Mouse (Mus musculus): ENCODE measurements around the gene Wfdc18.
A peak's percentile ranks its signal among the peaks of the same experiment; 100 is the strongest.

Gene Wfdc18

GRCm38 (mm10) chr11:83708715-83709114, at the start of gene Wfdc18:
Gene Wfdc18 (plus strand): TSS chr11:83709015.
- no peak for DNase-seq

- no peak for DNase-seq
Measured at GRCm38 (mm10) chr11:83662204-83662603, 46.6 kb upstream of the Wfdc18 start, which contains the start of gene Ccl4. Gene Ccl4 (plus strand): TSS chr11:83662584.

- no peak for DNase-seq
Measured at GRCm38 (mm10) chr11:83663532-83663931, 45.3 kb upstream of the Wfdc18 start.

GRCm38 (mm10) chr11:83671743-83672142, 37.1 kb upstream of the Wfdc18 start:
- DNase-seq, result no peak

GRCm38 (mm10) chr11:83675665-83676064, 33.1 kb upstream of the Wfdc18 start:
- no peak for DNase-seq

GRCm38 (mm10) chr11:83689918-83690317, 18.9 kb upstream of the Wfdc18 start:
- no peak for DNase-seq

- no peak for DNase-seq
Measured at GRCm38 (mm10) chr11:83692008-83692407, 16.8 kb upstream of the Wfdc18 start.

- DNase-seq, result no peak
Measured at GRCm38 (mm10) chr11:83703705-83704104, 5.1 kb upstream of the Wfdc18 start, which contains the start of gene Wfdc17. Gene Wfdc17 (plus strand): TSS chr11:83703991.

- DNase-seq, result peak; percentile 8
Measured at GRCm38 (mm10) chr11:83709683-83710082, 868 bp downstream of the Wfdc18 start.

GRCm38 (mm10) chr11:83712671-83713070, 3.9 kb downstream of the Wfdc18 start:
- no peak for DNase-seq

- no peak for DNase-seq
Measured at GRCm38 (mm10) chr11:83713925-83714324, 5.1 kb downstream of the Wfdc18 start.

GRCm38 (mm10) chr11:83717042-83717665, 8.3 kb downstream of the Wfdc18 start:
- DNase-seq, result no peak

- DNase-seq, result no peak
Measured at GRCm38 (mm10) chr11:83720766-83721165, 12.0 kb downstream of the Wfdc18 start.

- no peak for DNase-seq
Measured at GRCm38 (mm10) chr11:83728757-83729432, 20.1 kb downstream of the Wfdc18 start.

GRCm38 (mm10) chr11:83731116-83731515, 22.3 kb downstream of the Wfdc18 start:
- no peak for DNase-seq

GRCm38 (mm10) chr11:83733071-83733640, 24.3 kb downstream of the Wfdc18 start:
- no peak for DNase-seq

- DNase-seq, result no peak
Measured at GRCm38 (mm10) chr11:83734215-83734614, 25.4 kb downstream of the Wfdc18 start.

GRCm38 (mm10) chr11:83735881-83736280, 27.1 kb downstream of the Wfdc18 start:
- no peak for DNase-seq

GRCm38 (mm10) chr11:83737109-83737558, 28.3 kb downstream of the Wfdc18 start:
- DNase-seq, result no peak

GRCm38 (mm10) chr11:83739241-83739640, 30.4 kb downstream of the Wfdc18 start:
- peak; percentile 84 for DNase-seq

GRCm38 (mm10) chr11:83740443-83740991, 31.7 kb downstream of the Wfdc18 start:
- DNase-seq, result no peak

GRCm38 (mm10) chr11:83741841-83742240, 33.0 kb downstream of the Wfdc18 start:
- DNase-seq, result no peak

GRCm38 (mm10) chr11:83742731-83743355, 34.0 kb downstream of the Wfdc18 start:
- DNase-seq, result no peak
